Comparison of ENCODE assay signal across 17 mouse cellular contexts in the genomic region with DNA sequence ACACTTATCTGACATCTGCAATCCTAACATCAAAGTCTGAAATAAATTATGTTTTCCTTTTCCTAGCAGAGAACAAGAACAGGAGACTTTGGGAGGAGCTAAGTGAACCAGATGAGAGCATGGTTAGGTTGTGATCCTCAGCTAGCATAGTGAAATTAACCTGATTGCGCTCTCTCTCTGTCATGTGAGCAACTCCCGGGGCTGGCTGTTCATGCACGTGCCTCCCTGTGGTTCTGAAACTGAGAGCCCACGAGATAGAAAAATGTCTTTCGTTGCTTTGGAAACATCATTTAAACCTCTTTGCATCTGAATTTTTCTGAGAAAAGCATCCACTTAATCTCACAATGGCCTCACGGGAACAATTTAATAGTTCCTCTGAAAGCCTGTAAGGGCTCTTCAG.
"Had no signal": no experiment of that assay in that cellular context is flagged by ENCODE, and none has a peak within 500 bp of the region (broad histone marks: within the 10 kb centered on the region; RNA-seq: fewer than 3 reads in every experiment).

No protein-coding gene starts in this region.

- H3K36me3 ChIP-seq: kidney, embryonic 15.5 days; limb, embryonic 15.5 days; liver, embryonic 12.5 days; midbrain, embryonic 10.5 days; neural tube, embryonic 15.5 days had no signal

- H3K4me3 ChIP-seq: kidney, embryonic 15.5 days; left cerebral cortex, adult 2 months; limb, embryonic 15.5 days; liver, embryonic 12.5 days; midbrain, embryonic 10.5 days; myocyte; neural tube, embryonic 15.5 days had no signal

- H3K4me1 ChIP-seq: kidney, embryonic 15.5 days; limb, embryonic 15.5 days; liver, embryonic 12.5 days; midbrain, embryonic 10.5 days; neural tube, embryonic 15.5 days had no signal

- ATAC-seq: liver, embryonic 12.5 days had no signal

- H3K4me2 ChIP-seq: kidney, embryonic 15.5 days; limb, embryonic 15.5 days; liver, embryonic 12.5 days; lung, embryonic 14.5 days; neural tube, embryonic 15.5 days had no signal

- H3K27ac ChIP-seq: kidney, embryonic 15.5 days; left cerebral cortex, adult 2 months; limb, embryonic 15.5 days; liver, embryonic 12.5 days; midbrain, embryonic 10.5 days; neural tube, embryonic 15.5 days had no signal

- H3K9me3 ChIP-seq: kidney, embryonic 15.5 days; limb, embryonic 15.5 days; liver, embryonic 12.5 days; midbrain, embryonic 10.5 days; neural tube, embryonic 15.5 days had no signal

- H3K9ac ChIP-seq: kidney, embryonic 15.5 days; limb, embryonic 15.5 days; liver, embryonic 12.5 days; lung, embryonic 14.5 days; neural tube, embryonic 15.5 days had no signal

- H3K27me3 ChIP-seq: kidney, embryonic 15.5 days; limb, embryonic 15.5 days; liver, embryonic 12.5 days; neural tube, embryonic 15.5 days had no signal

- DNase-seq: kidney, adult 2 months; kidney, postnatal 14 days; lung, embryonic 14.5 days; lung, postnatal 10 days; lung, postnatal 4 days; right cerebral cortex, adult 18-20 months; right cerebral cortex, postnatal 4 days; spleen, adult 18-20 months; thymus, adult 18-20 months; thymus, postnatal 25 days had no signal
